Mouse (Mus musculus): ENCODE results near the gene Akr1c18. TPM values are rescaled to one million over a fixed set of nuclear protein-coding genes. Genes with fewer than 3 reads are reported as not detected.

Akr1c18 gene
- total and polyA plus RNA-seq, 3 experiments, result 0.48 to 4,782 (median 227) TPM

DNA sequence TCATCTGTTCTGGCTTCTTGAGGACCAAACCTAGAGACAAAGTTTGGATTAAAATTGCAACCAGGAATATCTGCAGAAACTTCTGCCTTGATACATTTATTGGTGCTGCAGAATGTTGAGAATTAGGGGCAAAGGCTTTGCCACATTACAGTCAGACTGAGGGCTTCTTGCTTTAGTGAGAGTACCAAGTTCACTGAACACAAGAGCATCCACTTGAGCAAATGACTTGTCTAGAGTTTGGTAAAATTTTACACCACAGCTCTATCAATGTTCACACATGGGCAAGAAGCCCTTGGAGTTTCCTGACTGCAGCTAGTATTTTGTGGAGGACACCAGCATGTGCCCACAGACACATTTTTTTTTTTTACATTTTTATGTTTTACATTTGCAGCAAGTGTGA, 47.7 kb downstream of the Akr1c18 start:
- DNase-seq, result no peak

- DNase-seq, result no peak
Observed at GRCm38 (mm10) chr13:4101691-4102090, 48.8 kb downstream of the Akr1c18 start.

Other genes starting within 250 kb of the Akr1c18 start
- 100 to 1,000 TPM; 184 to 198 TPM for gene Net1, start 232.4 kb downstream of the Akr1c18 start, total RNA-seq (2021)
- gene Net1, start 232.4 kb downstream of the Akr1c18 start, polyA plus RNA-seq (2012; rRNA removed), result 9.7 and 15.9 TPM in 2 replicates
- not detected for gene Tubal3, start 232.4 kb downstream of the Akr1c18 start, total RNA-seq (2021)
- gene Tubal3, start 232.4 kb downstream of the Akr1c18 start, polyA plus RNA-seq (2012; rRNA removed), result not detected in 2 replicates
- not detected for gene Ucn3, start 205.3 kb downstream of the Akr1c18 start, total RNA-seq (2021)
- not detected in 2 replicates for gene Ucn3, start 205.3 kb downstream of the Akr1c18 start, polyA plus RNA-seq (2012; rRNA removed)
- 1 to 10 TPM in 1 of 2 experiments, under 1 TPM in 1; 0.69 to 2.4 TPM for gene Akr1c14, start 101.6 kb downstream of the Akr1c18 start, total RNA-seq (2021)
- gene Akr1c14, start 101.6 kb downstream of the Akr1c18 start, polyA plus RNA-seq (2012; rRNA removed), result 0.04 and 0.07 TPM in 2 replicates
- 10 to 100 TPM in 1 of 2 experiments, 1 to 10 TPM in 1; 6.5 to 25.1 TPM for gene Akr1c13, start 40.5 kb upstream of the Akr1c18 start, total RNA-seq (2021)
- 3.0 and 3.4 TPM in 2 replicates for gene Akr1c13, start 40.5 kb upstream of the Akr1c18 start, polyA plus RNA-seq (2012; rRNA removed)
- gene Akr1c19, start 78.0 kb upstream of the Akr1c18 start, total RNA-seq (2021), result under 1 TPM; 0.69 TPM
- gene Akr1c19, start 78.0 kb upstream of the Akr1c18 start, polyA plus RNA-seq (2012; rRNA removed), result not detected in 2 replicates
- gene Akr1c12, start 128.8 kb upstream of the Akr1c18 start, total RNA-seq (2021), result under 1 TPM; 0.38 to 0.61 TPM
- not detected in 2 replicates for gene Akr1c12, start 128.8 kb upstream of the Akr1c18 start, polyA plus RNA-seq (2012; rRNA removed)